Mouse (Mus musculus): ENCODE results near the gene Wdr90. TPM values are rescaled to one million over a fixed set of nuclear protein-coding genes. Genes with fewer than 3 reads are reported as not detected.

Wdr90 gene
- 10 to 100 TPM; 29.0 to 41.5 TPM for total RNA-seq (2023)

DNA sequence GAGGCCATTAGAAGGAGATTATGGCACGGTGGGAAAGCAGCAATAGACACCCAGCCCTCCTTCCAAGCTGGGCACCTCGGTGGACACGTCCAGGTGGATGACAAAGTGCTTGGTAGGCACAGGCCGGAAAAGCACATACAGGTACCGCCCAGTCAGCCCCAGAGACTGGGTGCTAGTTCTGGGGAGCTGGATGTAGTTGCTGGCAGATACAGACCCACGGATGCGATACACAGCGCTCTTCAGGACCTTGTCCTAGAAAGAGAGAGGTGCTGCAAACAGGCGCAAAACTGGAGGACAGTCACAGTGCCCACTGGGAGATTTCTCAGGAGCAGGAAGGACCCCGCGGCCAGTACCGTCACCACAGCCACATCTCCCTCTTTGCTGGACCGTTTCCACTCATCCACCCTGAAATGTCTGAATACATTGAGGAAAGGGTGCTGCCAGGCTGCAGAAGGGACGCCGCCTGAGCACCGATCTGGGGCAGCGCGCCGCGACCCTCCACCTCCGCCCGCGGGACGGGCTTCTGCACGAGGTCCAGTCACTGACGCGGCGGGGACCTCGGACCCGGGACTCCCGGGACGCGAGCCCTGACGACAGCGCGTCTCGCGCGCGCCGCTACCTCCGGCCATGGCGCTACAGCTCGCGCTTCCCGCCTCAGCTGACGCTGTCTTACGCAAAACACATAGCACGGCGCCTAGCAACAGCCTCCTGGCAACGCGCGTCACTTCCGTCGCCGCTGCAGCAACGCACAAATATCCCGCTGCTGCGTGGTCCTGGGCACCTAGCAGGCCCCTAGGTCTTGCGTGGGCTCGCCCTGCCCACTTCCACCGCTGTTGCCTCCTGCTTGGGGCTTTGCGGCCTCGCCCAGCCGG, at the start of gene Wdr90:
Gene Wdr90 (minus strand): TSS at position 670 of the 872 bp plus-strand sequence.

DNA sequence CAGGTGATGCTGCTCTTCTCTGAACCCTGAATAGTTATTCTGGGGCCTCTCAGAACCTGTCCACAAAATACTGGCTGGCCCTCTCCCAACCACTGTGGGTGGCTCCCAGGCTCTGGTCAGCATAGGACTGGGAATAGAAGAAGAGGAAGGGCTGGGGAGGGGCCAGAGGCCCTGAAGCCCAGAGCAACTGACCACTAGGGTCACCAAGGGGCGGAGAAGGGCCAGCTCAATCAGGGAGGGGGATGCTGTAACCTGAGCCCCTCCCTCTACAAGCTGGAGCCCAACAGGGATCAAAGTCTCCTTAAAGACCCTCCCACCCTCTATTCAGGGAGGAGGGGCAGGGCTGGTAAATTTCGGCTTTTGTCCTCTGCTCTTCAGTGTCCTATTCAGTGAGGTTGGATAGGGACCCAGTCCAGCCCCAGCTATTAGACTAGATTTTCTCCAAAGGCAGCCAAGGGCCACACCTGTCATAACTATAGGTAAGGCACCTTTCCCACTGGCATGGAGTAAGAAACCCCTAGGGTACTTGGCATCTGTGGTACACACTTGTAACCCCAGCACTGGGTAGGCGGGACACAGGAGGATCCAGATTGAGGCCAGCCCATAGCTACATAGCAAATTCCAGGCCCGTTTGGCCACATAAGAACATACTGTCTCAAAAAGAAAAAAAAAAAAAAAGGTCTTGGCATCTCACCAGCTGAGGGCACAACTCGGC, 19.1 kb upstream of the Wdr90 start, which contains the start of gene Wfikkn1:
Gene Wfikkn1 (minus strand): TSS at position 663 of the 715 bp plus-strand sequence.

DNA sequence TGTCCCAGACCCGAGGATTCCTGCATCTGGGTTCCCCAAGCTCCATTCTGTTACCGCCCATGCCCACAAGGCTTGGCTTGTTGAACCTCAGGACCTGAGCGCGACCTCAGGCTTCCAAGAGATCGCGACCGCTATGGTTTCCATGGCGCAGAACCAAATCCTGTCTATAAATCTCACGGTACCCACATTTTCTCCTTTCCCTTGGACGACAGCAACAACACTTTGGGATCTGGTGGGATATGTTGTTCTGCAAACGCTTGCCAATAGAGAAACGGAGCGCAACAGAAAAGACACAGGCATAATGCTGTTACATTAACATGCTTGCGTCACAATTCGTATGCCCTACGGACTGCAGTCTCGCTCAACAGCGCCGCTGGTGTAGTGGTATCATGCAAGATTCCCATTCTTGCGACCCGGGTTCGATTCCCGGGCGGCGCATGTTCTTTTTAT, 13.4 kb upstream of the Wdr90 start, which contains the start of gene Mettl26:
Gene Mettl26 (plus strand): TSS at position 354 of the 450 bp plus-strand sequence.

DNA sequence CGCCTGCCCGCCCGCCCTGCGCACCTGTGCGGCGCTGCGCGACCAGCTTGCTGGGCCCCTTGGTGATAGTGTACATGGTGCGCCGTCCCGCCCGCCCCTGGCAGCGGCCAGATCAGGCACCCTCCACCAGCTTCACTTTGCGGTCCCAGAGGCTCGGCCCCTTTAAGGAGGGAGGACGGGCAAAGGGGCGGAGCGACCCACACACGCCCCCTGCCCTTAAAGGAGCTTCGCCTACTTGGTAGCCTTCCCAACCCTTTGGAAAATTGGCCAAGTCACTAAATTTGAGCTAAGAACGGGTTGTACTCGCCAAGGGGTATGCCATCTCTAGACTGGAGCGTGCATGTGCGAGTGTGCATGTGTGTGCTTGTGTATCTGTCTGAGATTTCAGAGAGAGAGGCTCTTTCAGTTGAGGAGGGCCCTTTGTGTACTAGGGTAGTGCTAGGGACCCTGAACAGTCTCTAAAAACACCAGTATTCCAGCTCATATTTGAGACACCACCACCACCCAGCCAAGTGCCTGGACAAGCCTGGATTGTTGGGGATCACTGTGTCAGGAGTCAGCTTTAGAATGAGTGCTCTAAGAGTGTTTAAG, 7.4 kb upstream of the Wdr90 start, which contains the start of gene Mcrip2:
Gene Mcrip2 (minus strand): TSS at position 164 of the 591 bp plus-strand sequence.

DNA sequence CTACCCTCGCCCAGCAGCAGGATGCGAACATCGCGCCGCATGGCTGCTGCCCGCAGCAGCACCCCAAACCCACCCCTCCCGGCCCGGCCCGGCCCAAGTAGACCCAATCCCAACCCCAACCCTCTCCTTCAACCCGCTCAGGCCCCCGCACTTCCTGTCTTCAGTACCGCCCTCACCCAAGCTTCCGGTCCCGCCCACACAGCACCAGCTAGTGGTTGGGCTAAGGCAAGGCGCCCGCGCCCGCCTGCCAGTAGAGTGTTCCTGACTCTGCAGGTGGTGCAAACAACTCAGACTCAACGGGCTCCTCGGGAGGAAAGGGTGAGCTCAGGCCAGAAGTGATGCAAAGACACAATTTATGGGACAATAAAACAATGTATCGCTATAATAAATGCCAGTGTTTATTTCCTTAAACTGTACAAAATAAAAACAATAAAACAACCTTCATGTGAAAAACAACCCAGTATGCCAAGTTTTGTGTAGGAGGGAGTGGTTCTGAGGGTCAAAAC, 16.9 kb downstream of the Wdr90 start, which contains the start of gene Rhot2:
Gene Rhot2 (minus strand): TSS at position 456 of the 506 bp plus-strand sequence.

DNA sequence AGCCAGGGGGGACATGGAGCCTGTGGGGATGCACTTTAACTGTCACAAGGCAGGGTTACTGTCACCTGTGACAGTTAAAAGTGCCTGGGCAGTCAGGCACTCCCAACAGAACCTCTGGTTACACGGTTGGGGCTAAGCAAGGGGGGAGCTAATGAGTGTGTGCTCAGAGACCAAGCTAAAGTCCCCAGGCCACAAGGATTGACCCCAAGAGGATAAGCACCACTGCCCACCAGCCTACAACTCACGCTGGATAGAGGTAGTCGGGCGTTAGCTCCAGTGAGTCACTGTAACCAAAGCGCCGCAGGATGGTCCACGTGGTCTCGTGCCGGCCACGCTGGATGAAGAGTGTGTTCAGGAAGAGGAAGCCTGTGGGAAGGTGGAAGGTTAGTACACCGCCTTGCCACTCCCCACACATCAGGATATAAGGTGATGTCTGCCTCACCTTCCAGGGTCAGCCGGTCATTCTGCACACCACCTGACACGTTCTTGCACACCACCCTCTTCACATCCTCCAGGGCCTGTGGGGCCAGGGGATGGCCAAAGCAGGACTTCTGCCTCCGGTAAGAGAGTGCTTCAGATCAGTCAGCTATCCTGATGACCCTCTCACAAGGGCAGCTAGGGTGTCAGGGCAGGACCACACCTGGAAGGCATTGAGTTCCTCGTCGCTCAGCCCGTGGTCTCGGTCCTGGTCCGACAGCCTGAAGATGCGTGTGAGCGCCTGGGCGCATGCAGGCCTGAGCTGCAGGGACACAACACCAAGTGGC, 20.0 kb downstream of the Wdr90 start, which contains the start of gene Gm20683:
Gene Gm20683 (minus strand): TSS at position 647 of the 764 bp plus-strand sequence.

DNA sequence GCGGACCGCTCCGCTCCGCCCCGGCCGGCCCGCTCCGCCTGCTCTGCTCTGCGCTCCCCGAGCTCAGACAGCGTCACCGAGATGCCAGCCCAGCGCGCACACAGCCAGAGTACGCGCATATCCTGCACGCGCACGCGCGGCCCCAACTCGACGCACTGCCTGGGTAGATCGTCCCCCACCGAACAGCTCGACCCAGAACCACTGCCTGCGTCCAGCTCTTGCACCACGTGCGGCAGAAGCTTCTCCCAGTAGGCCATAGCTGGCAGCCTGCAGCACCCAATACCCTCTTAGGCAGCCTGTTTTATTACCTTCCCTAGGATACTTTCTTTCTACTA, 24.3 kb downstream of the Wdr90 start, which contains the start of gene Rhbdl1:
Gene Rhbdl1 (minus strand): TSS at position 220 of the 335 bp plus-strand sequence.

DNA sequence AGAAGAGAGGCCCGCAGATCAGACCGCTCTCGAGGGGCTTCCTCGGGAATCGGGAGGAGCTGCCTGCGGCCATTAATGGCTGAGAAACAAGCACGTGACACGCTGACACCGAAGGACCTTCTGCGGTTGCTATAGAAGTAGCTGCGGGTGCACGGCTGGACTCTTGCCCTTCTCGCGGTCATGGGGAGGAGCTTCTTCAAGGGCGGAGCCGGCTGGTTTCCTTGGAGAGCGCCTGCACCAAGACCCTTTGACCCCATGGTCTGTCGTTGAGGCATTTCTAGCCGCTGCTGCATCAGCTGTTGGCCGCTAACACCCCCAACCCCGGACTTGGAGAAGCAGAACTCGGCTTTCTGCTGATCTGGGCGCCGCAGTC, 28.0 kb downstream of the Wdr90 start, which contains the start of gene Stub1:
Gene Stub1 (minus strand): TSS at position 114 of the 373 bp plus-strand sequence.

DNA sequence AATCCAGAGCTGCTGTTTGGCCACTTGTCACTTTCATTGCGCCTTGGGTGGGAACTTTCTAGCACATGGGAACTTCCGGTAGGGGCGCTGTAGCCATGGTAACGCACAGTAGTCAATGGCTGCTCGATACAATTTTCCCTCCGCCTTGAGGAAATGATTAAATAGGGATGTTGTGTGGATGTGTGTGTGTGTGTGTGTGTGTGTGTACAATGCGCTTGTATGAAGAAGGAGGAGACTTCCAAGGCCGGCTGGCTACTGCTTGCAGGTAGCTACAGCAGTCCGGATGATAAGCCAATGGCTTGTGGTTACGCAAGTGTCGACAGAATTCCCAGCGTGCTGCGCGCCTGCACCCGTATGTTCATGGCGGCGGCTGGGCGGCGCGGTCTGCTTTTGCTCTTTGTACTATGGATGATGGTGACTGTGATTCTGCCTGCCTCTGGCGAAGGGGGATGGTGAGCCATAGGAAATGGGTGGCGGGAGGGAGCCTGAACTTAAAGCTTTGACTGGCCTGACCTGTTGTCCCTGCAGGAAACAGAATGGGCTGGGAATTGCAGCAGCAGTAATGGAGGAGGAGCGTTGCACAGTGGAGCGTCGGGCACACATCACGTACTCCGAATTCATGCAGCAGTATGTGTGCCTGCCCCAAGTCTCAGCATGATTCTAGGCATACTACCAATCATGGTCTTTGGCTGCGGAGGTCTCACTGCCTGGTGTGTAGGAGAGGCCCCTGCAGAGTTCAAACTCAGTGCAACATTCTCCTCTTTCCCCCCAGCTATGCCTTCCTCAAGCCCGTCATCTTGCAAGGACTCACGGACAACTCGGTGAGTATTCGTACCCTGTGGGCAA, 32.4 kb downstream of the Wdr90 start, which contains the start of gene Jmjd8:
Gene Jmjd8 (plus strand): TSS at position 156 of the 846 bp plus-strand sequence.

DNA sequence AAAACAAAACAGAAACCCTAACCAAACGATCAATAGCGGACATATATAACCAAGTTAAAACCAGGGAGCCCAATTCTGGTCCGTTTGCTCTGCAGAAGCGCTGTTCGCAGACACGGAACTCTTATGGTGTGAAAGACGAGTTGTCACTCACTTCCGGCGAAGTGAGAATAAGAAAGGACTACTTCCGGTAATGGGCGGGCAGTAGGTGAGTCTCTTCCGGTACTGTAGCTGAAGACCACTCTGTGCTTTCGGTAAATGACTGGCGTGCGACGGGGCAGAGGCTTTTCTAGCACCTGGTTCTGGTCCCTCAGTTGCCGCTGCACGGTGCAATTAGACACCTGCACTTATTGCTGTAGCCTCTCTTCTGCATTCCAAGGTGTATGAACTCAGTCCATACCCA, 37.8 kb downstream of the Wdr90 start, which contains the start of gene Wdr24:
Gene Wdr24 (plus strand): TSS at position 176 of the 400 bp plus-strand sequence.

DNA sequence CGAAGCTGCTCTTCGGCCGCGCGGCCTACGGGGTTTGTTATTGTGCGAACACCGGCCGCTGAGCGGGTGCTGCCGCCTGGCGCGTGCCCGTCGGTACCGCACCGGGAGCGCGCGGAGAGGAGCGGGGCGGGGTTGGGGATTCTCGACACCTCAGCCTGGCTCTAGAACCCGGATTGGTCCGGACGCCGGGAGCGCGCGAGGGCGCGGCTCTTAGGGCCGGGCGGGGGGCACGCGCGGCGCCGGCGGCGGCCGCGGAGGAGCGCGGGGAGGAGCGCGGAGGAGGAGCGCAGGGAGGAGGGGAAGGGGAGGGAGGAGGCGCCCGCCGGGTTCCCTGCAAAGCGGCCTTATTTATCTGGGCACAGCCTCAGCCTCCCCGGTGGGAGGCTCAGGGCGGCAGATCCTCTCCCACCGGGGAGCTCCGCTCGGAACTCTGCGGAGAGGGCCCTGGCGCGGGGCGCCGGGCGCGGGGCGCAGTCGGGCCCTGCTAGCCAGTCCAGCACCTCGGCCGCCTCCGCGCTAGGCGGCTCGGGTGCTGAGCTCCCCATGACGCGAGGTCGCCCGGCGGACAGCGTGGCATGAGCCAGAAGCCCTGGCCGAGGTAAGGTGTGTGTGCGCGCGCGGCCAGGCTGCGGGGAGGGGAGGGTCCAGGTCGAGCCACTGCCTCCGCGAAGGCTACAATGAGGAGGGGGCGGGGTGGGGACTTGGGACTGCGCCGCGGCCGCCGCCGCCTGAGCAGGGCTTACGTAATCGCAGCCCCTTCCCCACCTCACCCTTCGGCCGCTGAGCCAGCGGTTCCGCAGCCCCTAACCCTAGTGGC, 52.3 kb downstream of the Wdr90 start, which contains the start of gene Fbxl16:
Gene Fbxl16 (plus strand): TSS at position 297 of the 817 bp plus-strand sequence.

DNA sequence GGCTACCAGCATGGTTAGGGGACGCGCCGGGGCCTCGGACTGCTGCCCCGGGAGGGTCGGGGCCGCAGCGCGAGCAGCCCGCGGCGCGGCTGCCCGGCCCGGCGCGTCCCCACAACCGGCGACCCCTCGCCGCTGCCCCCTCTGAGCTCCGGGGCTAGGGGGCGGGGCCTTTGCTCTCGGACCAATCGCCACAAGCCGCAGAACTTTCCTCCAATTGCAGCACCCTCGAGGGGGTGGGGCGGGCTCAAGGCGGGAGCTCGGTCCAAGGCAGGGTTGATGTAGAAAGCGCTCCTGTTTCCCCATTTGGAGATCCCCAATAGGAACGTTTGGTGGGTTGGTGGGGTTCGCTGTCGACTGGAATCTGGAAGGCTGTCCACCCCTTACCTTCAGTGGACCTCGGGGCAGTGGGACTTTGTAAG, 64.3 kb downstream of the Wdr90 start, which contains the start of gene Metrn:
Gene Metrn (minus strand): TSS at position 186 of the 419 bp plus-strand sequence.

DNA sequence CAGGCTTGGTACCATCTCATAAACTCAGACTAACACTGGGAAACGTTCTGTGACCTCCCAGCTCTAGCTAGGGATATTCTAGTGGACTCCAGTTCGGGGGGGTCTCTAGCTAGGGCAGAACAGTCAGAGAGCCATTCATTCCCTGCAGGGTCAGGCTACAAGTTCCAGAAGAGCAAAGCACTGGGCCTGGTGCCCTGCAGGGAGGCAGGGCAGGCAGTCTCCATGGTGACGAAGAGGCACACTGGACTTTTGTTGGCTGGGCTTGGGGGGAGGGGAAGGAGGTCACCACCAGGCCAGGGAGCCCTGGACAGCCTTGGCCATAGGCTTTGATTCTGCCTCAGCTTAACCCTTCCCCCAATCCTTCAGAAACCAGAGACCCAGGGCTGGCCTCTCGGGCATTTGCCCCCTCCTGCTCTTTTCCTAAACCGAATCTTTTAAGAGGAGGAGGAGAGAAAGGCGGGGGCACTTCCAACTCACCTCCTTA, 65.7 kb downstream of the Wdr90 start, which contains the start of gene AC134908.4:
Gene AC134908.4 (minus strand): TSS at position 51 of the 484 bp plus-strand sequence.

Other genes starting within 250 kb of the Wdr90 start
- not detected for gene Gng13, start 144.3 kb downstream of the Wdr90 start, total RNA-seq (2023)
- 10 to 100 TPM in 1 of 2 experiments, 1 to 10 TPM in 1; 5.1 to 12.6 TPM for gene Chtf18, start 134.1 kb downstream of the Wdr90 start, total RNA-seq (2023)
- gene Rpusd1, start 133.8 kb downstream of the Wdr90 start, total RNA-seq (2023): 1 to 10 TPM; 4.6 to 8.0 TPM
- gene Mslnl, start 125.5 kb downstream of the Wdr90 start, total RNA-seq (2023): under 1 TPM in 1 of 2 experiments, not detected in 1; 0.26 TPM
- 1 to 10 TPM in 1 of 2 experiments, not detected in 1; 1.1 TPM for gene Msln, start 107.1 kb downstream of the Wdr90 start, total RNA-seq (2023)
- gene Narfl, start 87.7 kb downstream of the Wdr90 start, total RNA-seq (2023): 10 to 100 TPM; 25.4 to 27.9 TPM
- 10 to 100 TPM; 22.7 to 27.1 TPM for gene Haghl, start 75.8 kb downstream of the Wdr90 start, total RNA-seq (2023)
- not detected for gene Ccdc78, start 74.9 kb downstream of the Wdr90 start, total RNA-seq (2023)
- 10 to 100 TPM; 47.6 to 58.9 TPM for gene Fam173a, start 68.6 kb downstream of the Wdr90 start, total RNA-seq (2023)
- gene AC134908.4, start 65.8 kb downstream of the Wdr90 start, total RNA-seq (2023): not detected
- 10 to 100 TPM; 24.8 to 31.6 TPM for gene Metrn, start 64.4 kb downstream of the Wdr90 start, total RNA-seq (2023)
- gene Fbxl16, start 52.4 kb downstream of the Wdr90 start, total RNA-seq (2023): not detected
- 10 to 100 TPM; 25.3 to 25.7 TPM for gene Wdr24, start 37.9 kb downstream of the Wdr90 start, total RNA-seq (2023)
- gene Jmjd8, start 32.6 kb downstream of the Wdr90 start, total RNA-seq (2023): 10 to 100 TPM; 32.3 to 42.2 TPM
- gene Stub1, start 28.1 kb downstream of the Wdr90 start, total RNA-seq (2023): 10 to 100 TPM; 70.1 to 73.0 TPM
- gene Rhbdl1, start 24.2 kb downstream of the Wdr90 start, total RNA-seq (2023): 10 to 100 TPM in 1 of 2 experiments, 1 to 10 TPM in 1; 8.1 to 15.2 TPM
- gene Gm20683, start 19.7 kb downstream of the Wdr90 start, total RNA-seq (2023): 10 to 100 TPM in 1 of 2 experiments, 1 to 10 TPM in 1; 9.3 to 10.8 TPM
- 10 to 100 TPM; 89.1 to 99.3 TPM for gene Rhot2, start 16.6 kb downstream of the Wdr90 start, total RNA-seq (2023)
- 1 to 10 TPM; 2.4 to 9.4 TPM for gene Mcrip2, start 7.3 kb upstream of the Wdr90 start, total RNA-seq (2023)
- 10 to 100 TPM; 32.9 to 37.5 TPM for gene Mettl26, start 13.6 kb upstream of the Wdr90 start, total RNA-seq (2023)
- 1 to 10 TPM; 9.2 to 9.6 TPM for gene Wfikkn1, start 19.4 kb upstream of the Wdr90 start, total RNA-seq (2023)
- 10 to 100 TPM; 23.7 to 24.5 TPM for gene Rab40c, start 58.2 kb upstream of the Wdr90 start, total RNA-seq (2023)
- 10 to 100 TPM; 55.2 to 64.8 TPM for gene Pigq, start 83.4 kb upstream of the Wdr90 start, total RNA-seq (2023)
- gene Nhlrc4, start 83.5 kb upstream of the Wdr90 start, total RNA-seq (2023): not detected
- under 1 TPM in 1 of 2 experiments, not detected in 1; 0.30 TPM for gene A930017K11Rik, start 91.1 kb upstream of the Wdr90 start, total RNA-seq (2023)
- gene Capn15, start 124.3 kb upstream of the Wdr90 start, total RNA-seq (2023): 10 to 100 TPM; 38.7 to 39.4 TPM
- 10 to 100 TPM; 18.3 to 22.2 TPM for gene Rab11fip3, start 208.1 kb upstream of the Wdr90 start, total RNA-seq (2023)
- gene Decr2, start 228.8 kb upstream of the Wdr90 start, total RNA-seq (2023): 1 to 10 TPM; 6.5 TPM
- 1 to 10 TPM; 4.8 to 6.3 TPM for gene Nme4, start 234.1 kb upstream of the Wdr90 start, total RNA-seq (2023)